Mouse (Mus musculus) limb, embryonic 12.5 days (tissue): ENCODE measurements around the gene Gm21992. TPM values are rescaled to one million over a fixed set of nuclear protein-coding genes. Genes with fewer than 3 reads are reported as not detected.

Experiments
- ATAC-seq: fragments of 200-750 bp; cut with Nextera tagmentation; 2 replicates; pipeline ENCODE4 v1.8.0; 2017; ENCODE audit warnings: low read depth, moderate TSS enrichment; ENCODE audit not compliant: insufficient number of reproducible peaks, insufficient read depth, low FRiP score, low TSS enrichment
- H3K27ac ChIP-seq: fragments of 300-500 bp; sonication (generic); 2 replicates; pipeline ENCODE4 v1.5.1; 2016; ENCODE audit warnings: mild to moderate bottlenecking, moderate library complexity
- H3K27me3 ChIP-seq: fragments of 300-500 bp; sonication (generic); 2 replicates; pipeline ENCODE4 v1.6.1; 2016; ENCODE audit warnings: mild to moderate bottlenecking, moderate library complexity
- H3K36me3 ChIP-seq: fragments of 300-500 bp; sonication (generic); 2 replicates; pipeline ENCODE4 v1.6.1; 2016; ENCODE audit warnings: mild to moderate bottlenecking, moderate library complexity
- H3K4me1 ChIP-seq: fragments of 300-500 bp; sonication (generic); replicated peaks from 2 replicates; pipeline ENCODE4 v1.6.1; 2016
- H3K4me2 ChIP-seq: fragments of 300-500 bp; sonication (generic); 2 replicates; pipeline ENCODE4 v1.6.1; 2016; ENCODE audit warnings: mild to moderate bottlenecking, moderate library complexity
- H3K4me3 ChIP-seq: fragments of 300-500 bp; sonication (generic); replicated peaks from 2 replicates; pipeline ENCODE4 v1.5.1; 2016; ENCODE audit warnings: mild to moderate bottlenecking
- H3K9ac ChIP-seq: fragments of 300-500 bp; sonication (generic); replicated peaks from 2 replicates; pipeline ENCODE4 v1.6.1; 2016; ENCODE audit warnings: mild to moderate bottlenecking, moderate library complexity
- H3K9me3 ChIP-seq: fragments of 300-500 bp; sonication (generic); 2 replicates; pipeline ENCODE4 v1.6.1; 2016; ENCODE audit warnings: mild to moderate bottlenecking, moderate library complexity
- WGBS: fragments of 180-500 bp; shearing (Covaris S2); methylation state at CpG from one replicate; pipeline ENCODE4 v1.1.7; 2016; 5-methylcytosine and 5-hydroxymethylcytosine counted together
- polyA plus RNA-seq: library from polyadenylated mRNA; unstranded; fragments of >200 nt; fragmentation: Nextera tagmentation; extraction: Ambion mirVana; gene quantifications from 2 replicates; pipeline ENCODE4 v1.2.1, GENCODE M21; 2016

Gm21992 gene
- polyA plus RNA-seq, 1 experiment from 2014 or later = 57.2 TPM

GRCm38 (mm10) chr19:4694346-4694745 lies 117.1 kb downstream of the Gm21992 start:
- Histone ChIP-seq H3K9ac (no peak overlapping the region), H3K27me3 (peaks cover 35% of the 10 kb centered on the region), H3K4me3 (no peak overlapping the region), H3K4me1 (peaks cover 3% of the 10 kb centered on the region; the same call in 1 of the 2 replicates), H3K36me3 (no peaks in the 10 kb centered on the region), H3K27ac (no peak overlapping the region), H3K4me2 (no peak overlapping the region), H3K9me3 (0 out of 2 replicates have a peak, but pooled peaks cover 4% of the 10 kb centered on the region)
- no peak for ATAC-seq
- 50% methylated on average over 3 of the region's 3 CpGs for WGBS

Other genes starting within 250 kb of the Gm21992 start
- 12.1 and 15.4 TPM in 2 replicates for gene Lrfn4, start 195.9 kb downstream of the Gm21992 start, polyA plus RNA-seq
- 68.1 and 68.8 TPM in 2 replicates for gene Rce1, start 186.0 kb downstream of the Gm21992 start, polyA plus RNA-seq
- 5.6 and 6.9 TPM in 2 replicates for gene Gm960, start 112.9 kb downstream of the Gm21992 start, polyA plus RNA-seq
- gene Sptbn2, start 100.4 kb downstream of the Gm21992 start, polyA plus RNA-seq = 2.6 and 2.7 TPM in 2 replicates
- 111 and 116 TPM in 2 replicates for gene Rbm4b, start 55.1 kb downstream of the Gm21992 start, polyA plus RNA-seq
- gene Rbm4, start 17.7 kb downstream of the Gm21992 start, polyA plus RNA-seq = 80.1 and 90.2 TPM in 2 replicates
- gene Rbm14, start within 50 bp of the Gm21992 start, polyA plus RNA-seq = 113 and 114 TPM in 2 replicates
- 56.4 and 60.4 TPM in 2 replicates for gene Ccs, start 27.7 kb upstream of the Gm21992 start, polyA plus RNA-seq
- 0.06 and 0.09 TPM in 2 replicates for gene Ccdc87, start 27.8 kb upstream of the Gm21992 start, polyA plus RNA-seq
- 31.6 and 36.0 TPM in 2 replicates for gene Ctsf, start 43.5 kb upstream of the Gm21992 start, polyA plus RNA-seq
- gene Actn3, start 66.3 kb upstream of the Gm21992 start, polyA plus RNA-seq = 9.0 and 9.1 TPM in 2 replicates
- gene Zdhhc24, start 67.1 kb upstream of the Gm21992 start, polyA plus RNA-seq = 9.5 and 10.7 TPM in 2 replicates
- gene Bbs1, start 95.0 kb upstream of the Gm21992 start, polyA plus RNA-seq = 5.1 and 6.5 TPM in 2 replicates
- 148 and 152 TPM in 2 replicates for gene Dpp3, start 116.7 kb upstream of the Gm21992 start, polyA plus RNA-seq
- 3.4 and 4.5 TPM in 2 replicates for gene Peli3, start 131.5 kb upstream of the Gm21992 start, polyA plus RNA-seq
- 153 and 154 TPM in 2 replicates for gene Mrpl11, start 150.5 kb upstream of the Gm21992 start, polyA plus RNA-seq
- not detected in 2 replicates for gene Npas4, start 178.7 kb upstream of the Gm21992 start, polyA plus RNA-seq
- 4.9 and 5.7 TPM in 2 replicates for gene Slc29a2, start 212.2 kb upstream of the Gm21992 start, polyA plus RNA-seq
- gene B4gat1, start 227.2 kb upstream of the Gm21992 start, polyA plus RNA-seq = 42.3 and 44.8 TPM in 2 replicates
- gene AC124502.3, start 227.3 kb upstream of the Gm21992 start, polyA plus RNA-seq = 2.4 and 4.1 TPM in 2 replicates
- 48.3 and 49.5 TPM in 2 replicates for gene Brms1, start 229.7 kb upstream of the Gm21992 start, polyA plus RNA-seq
- 2.4 and 2.5 TPM in 2 replicates for gene Rin1, start 238.9 kb upstream of the Gm21992 start, polyA plus RNA-seq